Mouse (Mus musculus) CD4-positive, CD25-positive, alpha-beta regulatory T cell, adult 9 weeks (primary cell): ENCODE data around the gene Nags. TPM values are rescaled to one million over a fixed set of nuclear protein-coding genes. Genes with fewer than 3 reads are reported as not detected.

Experiments
- polyA plus RNA-seq: library from polyadenylated mRNA; unstranded; fragments of 100-300 nt; shearing (Covaris generic); gene quantifications from one replicate; pipeline ENCODE4 v1.2.1, GENCODE M21; 2017

Gene Nags
- polyA plus RNA-seq = not detected

DNA sequence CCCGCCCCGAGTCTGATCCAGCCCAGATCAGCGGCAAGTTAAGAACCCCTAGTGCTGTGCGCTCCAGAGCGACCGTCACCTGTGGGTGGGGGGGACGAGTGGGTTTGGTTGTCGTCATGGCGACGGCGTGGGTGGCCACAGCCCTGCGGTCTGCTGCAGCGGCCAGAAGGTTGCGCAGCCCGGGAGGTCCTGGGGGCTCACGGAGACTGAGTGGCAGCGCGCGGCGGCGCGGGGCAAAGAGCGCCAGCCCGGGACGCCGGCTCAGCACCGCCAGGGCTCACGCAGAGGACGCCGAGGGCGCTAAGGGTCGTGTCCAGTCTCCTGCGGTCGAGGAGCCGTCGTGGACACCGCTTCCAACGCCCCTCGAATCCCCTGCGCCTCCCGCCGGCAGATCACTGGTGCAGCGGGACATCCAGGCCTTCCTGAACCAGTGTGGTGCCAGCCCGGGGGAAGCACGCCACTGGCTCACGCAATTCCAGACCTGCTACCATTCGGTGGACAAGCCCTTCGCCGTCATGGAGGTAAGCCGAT is at the start of gene Nags:
Gene Nags (plus strand): TSS at position 43 of the 531 bp plus-strand sequence.

DNA sequence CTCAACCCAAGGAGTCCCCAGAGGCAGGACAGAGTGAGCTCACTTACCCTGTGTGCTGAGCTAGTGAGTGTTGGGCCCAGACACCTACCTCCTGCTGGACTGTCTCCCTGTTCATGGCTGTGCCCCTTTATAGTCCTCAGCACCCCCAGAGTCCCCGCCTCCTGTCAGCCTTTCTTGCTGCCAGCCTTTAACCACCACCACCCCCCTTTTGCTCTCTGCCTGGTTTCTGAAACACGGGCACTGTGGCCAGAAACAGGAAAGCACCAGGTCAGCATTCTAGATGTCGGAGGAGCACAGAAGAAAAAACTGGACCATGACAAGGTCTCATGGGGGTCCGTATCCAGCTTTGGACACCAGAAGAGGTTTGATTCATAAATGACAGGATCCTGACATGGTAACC is 44.1 kb upstream of the Nags start, which contains the start of gene Ppy:
Gene Ppy (minus strand): TSS at position 101 of the 400 bp plus-strand sequence.

GRCm38 (mm10) chr11:102107732-102108131 is 37.6 kb upstream of the Nags start, which contains the start of gene Pyy:
Gene Pyy (minus strand): TSS chr11:102107832.

DNA sequence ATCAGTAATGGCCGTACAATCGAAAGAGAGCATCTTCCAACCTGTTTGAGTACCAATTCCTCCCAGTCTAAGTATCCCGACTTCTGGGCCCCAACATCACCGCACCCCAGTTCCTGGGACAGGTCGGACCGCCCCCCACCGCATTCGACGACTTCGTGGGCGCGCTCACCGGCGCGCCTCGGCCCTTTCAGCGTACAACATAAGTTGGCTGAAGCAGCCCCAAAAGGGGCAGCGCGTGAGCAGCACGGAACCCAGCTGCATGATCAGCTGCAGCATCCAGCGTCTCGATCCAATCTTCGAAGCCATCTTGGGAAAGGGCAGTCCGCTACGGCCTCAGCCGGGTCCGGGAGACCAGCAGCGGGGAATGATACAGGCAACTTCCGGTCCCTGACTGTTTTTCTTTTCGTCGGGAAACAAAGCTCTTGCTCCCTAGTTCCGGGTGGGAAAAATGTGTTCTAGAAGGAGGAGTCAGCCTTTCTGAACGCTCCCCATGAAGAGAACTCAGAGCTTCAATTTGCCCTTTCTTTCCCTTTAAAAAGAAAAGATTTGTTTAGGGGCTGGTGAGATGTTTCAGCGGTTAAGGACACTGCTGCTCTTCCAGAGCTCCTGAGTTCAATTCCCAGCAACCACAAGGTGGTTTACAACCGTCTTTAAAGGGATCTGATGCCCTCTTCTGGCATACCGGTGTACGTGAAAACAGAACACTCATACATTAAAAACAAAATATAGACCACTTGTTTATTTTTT is 10.9 kb downstream of the Nags start, which contains the start of gene Tmem101:
Gene Tmem101 (minus strand): TSS at position 366 of the 747 bp plus-strand sequence.

GRCm38 (mm10) chr11:102184646-102185495 is 39.6 kb downstream of the Nags start, which contains the start of gene Lsm12:
Gene Lsm12 (minus strand): TSS chr11:102185296.

GRCm38 (mm10) chr11:102189461-102190436 is 44.4 kb downstream of the Nags start, which contains the start of gene G6pc3:
Gene G6pc3 (plus strand): TSS chr11:102189620.

Other genes with a start within 250 kb of the Nags start
- not detected for gene Sost, start 178.5 kb upstream of the Nags start, polyA plus RNA-seq
- not detected for gene Cfap97d1, start 161.2 kb upstream of the Nags start, polyA plus RNA-seq
- 0.46 TPM for gene Dusp3, start 158.5 kb upstream of the Nags start, polyA plus RNA-seq
- gene Mpp3, start 117.1 kb upstream of the Nags start, polyA plus RNA-seq = not detected
- gene Cd300lg, start 104.0 kb upstream of the Nags start, polyA plus RNA-seq = not detected
- 5.1 TPM for gene Mpp2, start 57.0 kb upstream of the Nags start, polyA plus RNA-seq
- gene Ppy, start 44.2 kb upstream of the Nags start, polyA plus RNA-seq = not detected
- not detected for gene Pyy, start 37.7 kb upstream of the Nags start, polyA plus RNA-seq
- 18.5 TPM for gene Tmem101, start 10.9 kb downstream of the Nags start, polyA plus RNA-seq
- gene Lsm12, start 39.8 kb downstream of the Nags start, polyA plus RNA-seq = 52.4 TPM
- gene G6pc3, start 44.1 kb downstream of the Nags start, polyA plus RNA-seq = 52.7 TPM
- 17.5 TPM for gene Hdac5, start 84.7 kb downstream of the Nags start, polyA plus RNA-seq
- gene BC030867, start 103.4 kb downstream of the Nags start, polyA plus RNA-seq = 1.1 TPM
- gene Asb16, start 123.2 kb downstream of the Nags start, polyA plus RNA-seq = not detected
- gene Tmub2, start 139.4 kb downstream of the Nags start, polyA plus RNA-seq = 66.1 TPM
- gene Atxn7l3, start 151.1 kb downstream of the Nags start, polyA plus RNA-seq = 9.2 TPM
- gene Ubtf, start 174.2 kb downstream of the Nags start, polyA plus RNA-seq = 71.5 TPM
- 0.79 TPM for gene Slc4a1, start 220.7 kb downstream of the Nags start, polyA plus RNA-seq
- gene Rundc3a, start 247.9 kb downstream of the Nags start, polyA plus RNA-seq = 15.9 TPM